Mouse (Mus musculus): Measurements from ENCODE around the gene Ttll4. TPM values are rescaled to one million over a fixed set of nuclear protein-coding genes. Genes with fewer than 3 reads are reported as not detected.

The Ttll4 gene
- polyA plus RNA-seq, 1 experiment: 137 TPM

DNA sequence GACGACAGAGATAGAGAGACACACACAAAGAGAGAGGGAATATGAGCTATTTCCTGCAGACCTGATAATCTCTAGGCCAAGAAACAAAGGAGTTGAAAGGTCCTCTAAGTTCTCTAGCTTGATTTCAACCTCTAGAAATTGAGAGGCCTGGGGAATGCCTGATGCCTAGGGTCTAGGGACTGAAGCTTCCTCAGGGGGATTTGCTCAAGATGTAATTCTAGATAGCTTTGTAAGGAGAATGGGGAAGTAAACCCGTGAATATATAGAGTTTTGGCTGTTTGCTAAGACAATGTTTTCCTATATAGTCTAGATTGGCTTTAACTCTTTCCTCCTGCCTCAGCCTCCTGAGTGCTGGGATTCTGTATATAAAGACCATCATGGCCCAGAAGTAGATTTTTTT is 53.4 kb downstream of the Ttll4 start:
- TF ChIP-seq POLR2A (IDR thresholded peaks at IDR 0.05; ENCODE audit: insufficient read depth, low read depth, low read length): no peak
- no peak for TF ChIP-seq CTCF (IDR thresholded peaks at IDR 0.05; ENCODE audit: insufficient read depth, low read depth, low read length)
- peaks cover 11% of the 10 kb centered on the region for H3K4me1 ChIP-seq (ENCODE audit: control insufficient read depth, insufficient read depth, low read length)
- no peak overlapping the region; the same call in 1 of the 2 replicates for H3K4me3 ChIP-seq (ENCODE audit: insufficient read depth, low read depth, low read length)
- H3K27ac ChIP-seq (ENCODE audit: insufficient read depth, low read depth, low read length): no peak overlapping the region
- WGBS: 65% methylated on average over 2 of the region's 2 CpGs

- Histone ChIP-seq H3K4me3 (ENCODE audit: insufficient read depth, low read depth, low read length) (no peak overlapping the region), H3K27ac (ENCODE audit: insufficient read depth, low read depth, low read length) (no peak overlapping the region), H3K4me1 (ENCODE audit: control insufficient read depth, insufficient read depth, low read length) (peaks cover 11% of the 10 kb centered on the region)
- 76% methylated on average over 5 of the region's 5 CpGs for WGBS
- no peak for TF ChIP-seq CTCF (IDR thresholded peaks at IDR 0.05; ENCODE audit: insufficient read depth, low read depth, low read length)
- no peak for TF ChIP-seq POLR2A (IDR thresholded peaks at IDR 0.05; ENCODE audit: insufficient read depth, low read depth, low read length)
These were observed 53.9 kb downstream of the Ttll4 start for GRCm38 (mm10) chr1:74715468-74715867.

GRCm38 (mm10) chr1:74715886-74716285 is 54.3 kb downstream of the Ttll4 start:
- no peak overlapping the region for H3K4me3 ChIP-seq (ENCODE audit: insufficient read depth, low read depth, low read length)
- TF ChIP-seq CTCF (IDR thresholded peaks at IDR 0.05; ENCODE audit: insufficient read depth, low read depth, low read length): no peak
- no peak for TF ChIP-seq POLR2A (IDR thresholded peaks at IDR 0.05; ENCODE audit: insufficient read depth, low read depth, low read length)
- 87% methylated on average over 6 of the region's 6 CpGs for WGBS
- peaks cover 11% of the 10 kb centered on the region for H3K4me1 ChIP-seq (ENCODE audit: control insufficient read depth, insufficient read depth, low read length)
- H3K27ac ChIP-seq (ENCODE audit: insufficient read depth, low read depth, low read length): no peak overlapping the region

GRCm38 (mm10) chr1:74718113-74718512 is 56.6 kb downstream of the Ttll4 start:
- TF ChIP-seq POLR2A (IDR thresholded peaks at IDR 0.05; ENCODE audit: insufficient read depth, low read depth, low read length) (no peak), CTCF (IDR thresholded peaks at IDR 0.05; ENCODE audit: insufficient read depth, low read depth, low read length) (no peak)
- Histone ChIP-seq H3K4me3 (ENCODE audit: insufficient read depth, low read depth, low read length) (no peak overlapping the region), H3K27ac (ENCODE audit: insufficient read depth, low read depth, low read length) (no peak overlapping the region), H3K4me1 (ENCODE audit: control insufficient read depth, insufficient read depth, low read length) (peaks cover 9% of the 10 kb centered on the region)
- 85% methylated on average over 8 of the region's 8 CpGs for WGBS

GRCm38 (mm10) chr1:74719281-74719680 is 57.7 kb downstream of the Ttll4 start:
- Histone ChIP-seq H3K27ac (ENCODE audit: insufficient read depth, low read depth, low read length) (no peak overlapping the region), H3K4me3 (ENCODE audit: insufficient read depth, low read depth, low read length) (no peak overlapping the region), H3K4me1 (ENCODE audit: control insufficient read depth, insufficient read depth, low read length) (no peaks in the 10 kb centered on the region)
- WGBS: 87% methylated on average over 3 of the region's 3 CpGs
- TF ChIP-seq CTCF (IDR thresholded peaks at IDR 0.05; ENCODE audit: insufficient read depth, low read depth, low read length) (no peak), POLR2A (IDR thresholded peaks at IDR 0.05; ENCODE audit: insufficient read depth, low read depth, low read length) (no peak)

GRCm38 (mm10) chr1:74721657-74722056 is 60.1 kb downstream of the Ttll4 start:
- TF ChIP-seq CTCF (IDR thresholded peaks at IDR 0.05; ENCODE audit: insufficient read depth, low read depth, low read length) (no peak), POLR2A (IDR thresholded peaks at IDR 0.05; ENCODE audit: insufficient read depth, low read depth, low read length) (no peak)
- WGBS: 83% methylated on average over 6 of the region's 6 CpGs
- no peaks in the 10 kb centered on the region for H3K4me1 ChIP-seq (ENCODE audit: control insufficient read depth, insufficient read depth, low read length)
- no peak overlapping the region for H3K27ac ChIP-seq (ENCODE audit: insufficient read depth, low read depth, low read length)
- H3K4me3 ChIP-seq (ENCODE audit: insufficient read depth, low read depth, low read length): no peak overlapping the region

GRCm38 (mm10) chr1:74723748-74724147 is 62.2 kb downstream of the Ttll4 start:
- no peaks in the 10 kb centered on the region for H3K4me1 ChIP-seq (ENCODE audit: control insufficient read depth, insufficient read depth, low read length)
- 85% methylated on average over 2 of the region's 2 CpGs for WGBS
- H3K4me3 ChIP-seq (ENCODE audit: insufficient read depth, low read depth, low read length): no peak overlapping the region
- TF ChIP-seq CTCF (IDR thresholded peaks at IDR 0.05; ENCODE audit: insufficient read depth, low read depth, low read length) (no peak), POLR2A (IDR thresholded peaks at IDR 0.05; ENCODE audit: insufficient read depth, low read depth, low read length) (no peak)
- H3K27ac ChIP-seq (ENCODE audit: insufficient read depth, low read depth, low read length): no peak overlapping the region

- no peak overlapping the region for H3K27ac ChIP-seq (ENCODE audit: insufficient read depth, low read depth, low read length)
- 81% methylated on average over 5 of the region's 5 CpGs for WGBS
These were observed 64.6 kb downstream of the Ttll4 start for GRCm38 (mm10) chr1:74726114-74726513.

GRCm38 (mm10) chr1:74726674-74727073 is 65.1 kb downstream of the Ttll4 start:
- Histone ChIP-seq H3K4me1 (ENCODE audit: control insufficient read depth, insufficient read depth, low read length) (no peaks in the 10 kb centered on the region), H3K4me3 (ENCODE audit: insufficient read depth, low read depth, low read length) (no peak overlapping the region), H3K27ac (ENCODE audit: insufficient read depth, low read depth, low read length) (no peak overlapping the region)
- no peak for TF ChIP-seq POLR2A (IDR thresholded peaks at IDR 0.05; ENCODE audit: insufficient read depth, low read depth, low read length)
- WGBS: 75% methylated on average over 5 of the region's 5 CpGs

More at GRCm38 (mm10) chr1:74726114-74726513, 64.6 kb downstream of the Ttll4 start:
- TF ChIP-seq POLR2A (IDR thresholded peaks at IDR 0.05; ENCODE audit: insufficient read depth, low read depth, low read length) (no peak), CTCF (IDR thresholded peaks at IDR 0.05; ENCODE audit: insufficient read depth, low read depth, low read length) (no peak)
- Histone ChIP-seq H3K4me1 (ENCODE audit: control insufficient read depth, insufficient read depth, low read length) (no peaks in the 10 kb centered on the region), H3K4me3 (ENCODE audit: insufficient read depth, low read depth, low read length) (no peak overlapping the region)

- WGBS: 83% methylated on average over 8 of the region's 8 CpGs
- H3K27ac ChIP-seq (ENCODE audit: insufficient read depth, low read depth, low read length): no peak overlapping the region
- no peak overlapping the region for H3K4me3 ChIP-seq (ENCODE audit: insufficient read depth, low read depth, low read length)
- no peaks in the 10 kb centered on the region for H3K4me1 ChIP-seq (ENCODE audit: control insufficient read depth, insufficient read depth, low read length)
- TF ChIP-seq CTCF (IDR thresholded peaks at IDR 0.05; ENCODE audit: insufficient read depth, low read depth, low read length): no peak
- no peak for TF ChIP-seq POLR2A (IDR thresholded peaks at IDR 0.05; ENCODE audit: insufficient read depth, low read depth, low read length)
These were observed 66.9 kb downstream of the Ttll4 start for GRCm38 (mm10) chr1:74728446-74728845.

All from olfactory bulb, adult 2 months (tissue).